Mouse (Mus musculus): Measurements from ENCODE around the gene Ubn2. TPM values are rescaled to one million over a fixed set of nuclear protein-coding genes. Genes with fewer than 3 reads are reported as not detected.

Gene Ubn2
- total and polyA plus RNA-seq, 3 experiments, result 12.1 to 39.4 (median 16.0) TPM

DNA sequence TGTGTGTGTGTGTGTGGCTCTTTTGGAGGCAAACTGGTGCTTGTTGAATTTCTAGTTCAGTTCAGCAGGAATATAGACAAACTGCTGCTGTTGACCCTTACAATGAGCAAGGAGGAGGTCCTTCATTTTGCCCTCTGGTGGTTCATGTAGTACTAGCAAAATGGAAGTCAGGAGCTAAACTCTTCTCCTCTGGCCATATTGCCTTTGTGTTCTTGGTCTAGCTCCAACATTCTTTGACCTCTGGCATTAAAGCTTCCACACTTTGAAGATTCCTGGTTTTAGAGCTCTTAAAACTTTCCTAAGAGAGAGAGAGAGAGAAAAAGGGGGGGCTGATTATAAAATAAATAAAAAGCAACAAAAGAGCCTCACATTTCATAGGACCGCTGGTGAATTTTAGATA is 78.3 kb downstream of the Ubn2 start:
- no peaks in the 10 kb centered on the region for H3K79me2 ChIP-seq (ENCODE audit: control insufficient read depth, insufficient read depth, low read length, poor library complexity)
- no peak overlapping the region for H3K4me3 ChIP-seq (ENCODE audit: control insufficient read depth in 1 of 2, insufficient read depth in 1 of 2, low read depth in 2 of 2, low read length in 2 of 2)
- H3K4me1 ChIP-seq (ENCODE audit: control insufficient read depth in 1 of 2, insufficient read depth in 2 of 2, low read length in 2 of 2), result peaks cover 10 to 15% of the 10 kb centered on the region in 2 experiments
- H3K9ac ChIP-seq (ENCODE audit: control insufficient read depth, low read depth, low read length, poor library complexity, severe bottlenecking), result no peak overlapping the region
- H3K27ac ChIP-seq (ENCODE audit: control insufficient read depth, low read depth, low read length), result no peak overlapping the region
- peak; percentile 30 for DNase-seq (ENCODE audit: low read depth, low spot score)
- no peaks in the 10 kb centered on the region for H3K27me3 ChIP-seq (ENCODE audit: control insufficient read depth in 1 of 2, insufficient read depth in 2 of 2, low read length in 2 of 2)
- H3K9me3 ChIP-seq (replicated peaks; ENCODE audit: insufficient read depth, low read length), result no peaks in the 10 kb centered on the region
- peaks cover 6 to 16% of the 10 kb centered on the region in 2 experiments; a peak in 3 of 4 replicates for H3K36me3 ChIP-seq (ENCODE audit: control insufficient read depth in 1 of 2, insufficient read depth in 2 of 2, low read length in 2 of 2)
- TF ChIP-seq BHLHE40 (IDR thresholded peaks at IDR 0.05; ENCODE audit: borderline replicate concordance, low read depth, low read length), result no peak
- TF ChIP-seq HCFC1 (IDR thresholded peaks at IDR 0.05; ENCODE audit: low read depth, low read length), result no peak
- TF ChIP-seq CTCF (IDR thresholded peaks at IDR 0.05 in 2 of 3, conservative IDR thresholded peaks at IDR 0.05 in 1 of 3; ENCODE audit: control insufficient read depth in 1 of 3, insufficient read depth in 1 of 3, low read depth in 2 of 3, low read length in 3 of 3, poor library complexity in 1 of 3, severe bottlenecking in 1 of 3), result peak in 1 of 3 experiments; percentile 33; a peak in 2 of 6 replicates

DNA sequence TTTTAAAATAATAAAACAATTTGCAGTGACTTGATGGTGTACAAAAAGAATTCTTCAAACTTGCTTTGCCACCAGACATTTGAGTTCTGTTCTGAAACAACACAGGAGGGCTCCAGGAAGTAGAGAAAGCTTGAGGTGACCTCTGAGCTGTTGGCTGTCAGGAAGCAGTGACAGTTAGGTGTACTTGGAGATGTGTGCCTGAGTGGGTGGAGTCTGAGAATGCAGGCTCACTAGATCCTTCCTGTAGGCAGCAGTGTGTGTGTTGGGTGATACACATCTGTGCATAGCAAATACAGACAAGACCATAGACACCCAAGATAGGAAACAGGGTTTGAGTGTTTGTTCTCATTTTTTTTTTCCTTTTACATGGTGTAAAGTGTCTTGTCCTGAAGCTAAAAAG is 79.1 kb downstream of the Ubn2 start:
- TF ChIP-seq TAL1 (IDR thresholded peaks at IDR 0.05; ENCODE audit: low read length) (no peak), ETS1 (IDR thresholded peaks at IDR 0.05; ENCODE audit: low read depth, low read length) (0 out of 2 replicates have a peak, but pooled peaks have one; percentile 26), CHD2 (IDR thresholded peaks at IDR 0.05; ENCODE audit: low read length) (no peak), GATA1 (IDR thresholded peaks at IDR 0.05; ENCODE audit: low read depth, low read length) (0 out of 2 replicates have a peak, but pooled peaks have one; percentile 35), MXI1 (IDR thresholded peaks at IDR 0.05; ENCODE audit: low read depth, low read length) (0 out of 2 replicates have a peak, but pooled peaks have one; percentile 22), SIN3A (IDR thresholded peaks at IDR 0.05; ENCODE audit: low read length) (0 out of 2 replicates have a peak, but pooled peaks have one; percentile 47), ZNF384 (IDR thresholded peaks at IDR 0.05; ENCODE audit: low read depth, low read length) (peak; percentile 76), EP300 (IDR thresholded peaks at IDR 0.05; ENCODE audit: low read depth in 1 of 2, low read length in 2 of 2) (peak; percentile 49 to 57; a peak in 2 of 4 replicates), TCF12 (IDR thresholded peaks at IDR 0.05; ENCODE audit: low read depth, low read length) (0 out of 2 replicates have a peak, but pooled peaks have one; percentile 23), NRF1 (IDR thresholded peaks at IDR 0.05; ENCODE audit: insufficient read depth, low read depth, low read length, poor library complexity, severe bottlenecking) (peak; percentile 16; the same call in 1 of the 2 replicates), ELF1 (IDR thresholded peaks at IDR 0.05; ENCODE audit: low read depth, low read length) (peak; percentile 50; the same call in 1 of the 2 replicates), MAZ (IDR thresholded peaks at IDR 0.05; ENCODE audit: low read depth, low read length) (no peak), BHLHE40 (IDR thresholded peaks at IDR 0.05; ENCODE audit: borderline replicate concordance, low read depth, low read length) (no peak)
- peak; percentile 85 for DNase-seq (ENCODE audit: low read depth, low spot score)
- peaks cover 6 to 16% of the 10 kb centered on the region in 2 experiments; a peak in 3 of 4 replicates for H3K36me3 ChIP-seq (ENCODE audit: control insufficient read depth in 1 of 2, insufficient read depth in 2 of 2, low read length in 2 of 2)
- H3K4me3 ChIP-seq (ENCODE audit: control insufficient read depth in 1 of 2, insufficient read depth in 1 of 2, low read depth in 2 of 2, low read length in 2 of 2), result no peak overlapping the region
- no peaks in the 10 kb centered on the region for H3K9me3 ChIP-seq (replicated peaks; ENCODE audit: insufficient read depth, low read length)
- H3K4me1 ChIP-seq (ENCODE audit: control insufficient read depth in 1 of 2, insufficient read depth in 2 of 2, low read length in 2 of 2), result peaks cover 10 to 15% of the 10 kb centered on the region in 2 experiments
- no peaks in the 10 kb centered on the region for H3K79me2 ChIP-seq (ENCODE audit: control insufficient read depth, insufficient read depth, low read length, poor library complexity)
- H3K27ac ChIP-seq (ENCODE audit: control insufficient read depth, low read depth, low read length), result 0 out of 2 replicates have a peak overlapping the region, but pooled peaks have one; percentile 16
- no peaks in the 10 kb centered on the region for H3K27me3 ChIP-seq (ENCODE audit: control insufficient read depth in 1 of 2, insufficient read depth in 2 of 2, low read length in 2 of 2)
- H3K9ac ChIP-seq (ENCODE audit: control insufficient read depth, low read depth, low read length, poor library complexity, severe bottlenecking), result no peak overlapping the region

Data from MEL (cell line).